Mouse (Mus musculus): ENCODE results near the gene Olfr395.
"Not testable (repeated sequence)": the region's sequence is repeated elsewhere in the genome, so short reads cannot be mapped to it uniquely, and the experiment has no call there.

Olfr395 gene

DNA sequence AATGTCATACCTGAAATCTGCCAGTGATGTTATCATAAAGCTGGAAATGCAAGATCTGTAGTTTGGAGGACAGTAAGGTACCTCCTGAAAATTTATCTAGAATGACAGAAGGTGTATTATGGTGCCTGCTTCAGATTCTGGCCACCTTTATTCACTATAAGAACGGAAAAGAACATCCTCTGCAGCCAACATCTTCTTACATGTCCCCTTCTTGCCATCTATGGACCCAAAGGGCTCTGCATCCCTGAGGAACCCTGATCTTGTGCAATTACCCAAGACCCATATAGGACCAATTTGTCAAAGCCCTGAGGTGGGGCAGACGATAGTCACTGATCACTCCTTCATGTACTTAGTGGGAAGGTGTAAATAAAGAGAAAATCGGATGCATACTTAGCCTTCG, at the start of gene Olfr395:
Gene Olfr395, minus strand, starts transcription at position 101 of the 400 bp plus-strand sequence.
- not testable (repeated sequence) for DNase-seq

DNA sequence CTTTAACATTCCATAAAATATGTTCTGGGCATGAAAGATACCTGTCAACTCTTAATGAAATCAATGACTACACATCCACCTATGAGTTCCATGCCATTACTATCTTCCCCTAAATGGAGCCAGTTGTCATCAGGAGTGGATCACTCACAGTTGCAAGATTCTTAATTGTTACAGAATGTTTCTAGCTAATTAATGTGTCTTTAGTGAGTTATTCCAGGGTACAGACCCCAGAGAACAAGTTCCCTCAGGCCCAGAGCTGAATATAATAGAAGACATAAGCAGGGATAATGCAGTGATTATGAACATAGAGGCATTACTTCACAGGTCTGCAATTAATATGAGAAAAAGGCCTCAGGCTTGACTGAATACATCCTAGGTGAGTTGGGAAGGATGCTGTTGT, 27.3 kb upstream of the Olfr395 start, which contains the start of gene Olfr23:
Gene Olfr23, plus strand, starts transcription at position 301 of the 400 bp plus-strand sequence.
- no peak for DNase-seq

DNA sequence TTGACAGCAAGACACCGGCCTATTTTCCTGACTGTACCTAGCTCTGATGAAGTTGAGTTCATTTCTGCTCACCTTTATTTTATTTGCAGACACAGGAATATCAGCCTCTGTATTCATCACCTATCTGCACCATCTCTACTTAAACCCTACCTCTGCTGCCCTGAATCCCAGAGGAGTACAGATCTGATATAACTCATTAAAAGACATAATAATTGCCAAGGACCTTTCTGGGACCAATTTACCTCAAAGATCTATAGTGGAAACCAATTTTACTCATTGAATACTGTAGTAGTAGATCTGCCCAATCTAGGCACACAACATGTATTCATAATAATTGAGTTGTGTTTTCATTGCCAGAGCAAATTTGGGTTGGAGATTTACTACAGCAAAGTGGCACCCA, 18.4 kb downstream of the Olfr395 start, which contains the start of gene Olfr394:
Gene Olfr394, minus strand, starts transcription at position 101 of the 400 bp plus-strand sequence.
- DNase-seq, result no peak
